8 mouse cellular contexts compared by ENCODE assay signal in genomic region chr11:59839459-59840126, GRCm38 (mm10). TPM values are rescaled to one million over a fixed set of nuclear protein-coding genes. Genes with fewer than 3 reads are reported as not detected.
DNase-seq lines count a peak whose midpoint lies in the region; ATAC-seq lines count a peak whose summit lies in the region.

TSS of gene Cops3 (minus strand) at chr11:59839838.

- peaks cover 23% of the 10 kb centered on the region for H3K4me1 ChIP-seq in hindbrain, embryonic 15.5 days (replicated peaks)

- H3K9me3 ChIP-seq in hindbrain, embryonic 15.5 days, result no peaks in the 10 kb centered on the region

- peak within 1 kb of the TSS; percentile 63 for H3K4me2 ChIP-seq in hindbrain, embryonic 15.5 days

- H3K27ac ChIP-seq in hindbrain, embryonic 15.5 days (replicated peaks), result peak within 1 kb of the TSS; percentile 100

- H3K27me3 ChIP-seq in hindbrain, embryonic 15.5 days, result no peaks in the 10 kb centered on the region

- peak within 1 kb of the TSS; percentile 100 for H3K4me3 ChIP-seq in hindbrain, embryonic 15.5 days

- DNase-seq in T-cell, adult 2 months (ENCODE audit: low spot score), result peak; percentile 98
- DNase-seq in cerebellum, postnatal 36 days, result peak; percentile 93 to 95
- peak; percentile 90 to 96 for DNase-seq in frontal cortex, postnatal 36 days (ENCODE audit: low spot score in 2 of 2)
- DNase-seq in left cerebral cortex, adult 11 months (ENCODE audit: low spot score), result peak; percentile 94
- peak; percentile 96 to 98 for DNase-seq in lung, postnatal 4 days
- peak; percentile 93 for DNase-seq in retina, postnatal 7 days (ENCODE audit: low read depth, low spot score)
- DNase-seq in urinary bladder, adult 2 months (ENCODE audit: low spot score), result peak; percentile 86

- WGBS in hindbrain, embryonic 15.5 days, result under 1% methylated on average over 43 of the region's 43 CpGs

- H3K9ac ChIP-seq in hindbrain, embryonic 15.5 days, result peak within 1 kb of the TSS; percentile 98

- ATAC-seq in hindbrain, embryonic 15.5 days (ENCODE audit: low FRiP score, low read depth), result peak; percentile 98

- H3K36me3 ChIP-seq in hindbrain, embryonic 15.5 days, result peaks cover 13% of the 10 kb centered on the region

RNA-seq across cellular contexts. Expression of gene Cops3, which starts in this region (rescaled TPM):
- 183 and 185 TPM in 2 replicates for polyA plus RNA-seq in hindbrain, embryonic 15.5 days (2015; fragmentation: Nextera tagmentation; extraction: Ambion mirVana)
- polyA plus RNA-seq in urinary bladder, adult 2 months (2012; rRNA removed), result 36.1 and 44.7 TPM in 2 replicates

Comparison
In these comparisons a context has a peak if more than half of its experiments do, and no peak if none do; other contexts are left out.
1. Peak in every context shown above with its lines: DNase-seq, ATAC-seq, H3K4me3 ChIP-seq and H3K27ac ChIP-seq.